Mouse (Mus musculus) lung, embryonic 16.5 days (tissue): ENCODE measurements around the gene Aip. TPM values are rescaled to one million over a fixed set of nuclear protein-coding genes. Genes with fewer than 3 reads are reported as not detected.

Source experiments
- ATAC-seq: fragments of 200-750 bp; cut with Nextera tagmentation; 2 replicates; pipeline ENCODE4 v1.8.0; 2017; ENCODE audit warnings: low read depth, mild to moderate bottlenecking, moderate library complexity
- H3K27ac ChIP-seq: fragments of 300-500 bp; sonication (generic); 2 replicates; pipeline ENCODE4 v1.5.1; 2014; ENCODE audit warnings: mild to moderate bottlenecking, control low read depth, low read length
- H3K27me3 ChIP-seq: fragments of 300-500 bp; sonication (generic); 2 replicates; pipeline ENCODE4 v1.6.1; 2014; ENCODE audit warnings: low read depth, low read length, mixed read lengths; ENCODE audit not compliant: control insufficient read depth, insufficient read depth
- H3K36me3 ChIP-seq: fragments of 300-500 bp; sonication (generic); 2 replicates; pipeline ENCODE4 v1.6.1; 2014; ENCODE audit warnings: low read length; ENCODE audit not compliant: control insufficient read depth, insufficient read depth
- H3K4me1 ChIP-seq: fragments of 300-500 bp; sonication (generic); replicated peaks from 2 replicates; pipeline ENCODE4 v1.6.1; 2014; ENCODE audit warnings: low read length, mixed read lengths; ENCODE audit not compliant: control insufficient read depth, insufficient read depth
- H3K4me2 ChIP-seq: fragments of 300-500 bp; sonication (generic); 2 replicates; pipeline ENCODE4 v1.6.1; 2014; ENCODE audit warnings: low read depth, low read length, control low read depth
- H3K4me3 ChIP-seq: fragments of 300-500 bp; sonication (generic); 2 replicates; pipeline ENCODE4 v1.5.1; 2014; ENCODE audit warnings: mild to moderate bottlenecking, low read length, control low read depth
- H3K9ac ChIP-seq: fragments of 300-500 bp; sonication (generic); 2 replicates; pipeline ENCODE4 v1.6.1; 2014; ENCODE audit warnings: low read length, control low read depth
- H3K9me3 ChIP-seq: fragments of 300-500 bp; sonication (generic); 2 replicates; pipeline ENCODE4 v1.6.1; 2016; ENCODE audit warnings: low read length; ENCODE audit not compliant: control insufficient read depth
- WGBS: fragments of 180-500 bp; shearing (Covaris S2); extraction: QIAGEN DNeasy Blood & Tissue Kit; methylation state at CpG from one replicate; pipeline ENCODE4 v1.1.7; 2014; 5-methylcytosine and 5-hydroxymethylcytosine counted together
- polyA plus RNA-seq: library from polyadenylated mRNA; unstranded; fragments of >200 nt; fragmentation: Nextera tagmentation; extraction: Ambion mirVana; gene quantifications from 2 replicates; pipeline ENCODE4 v1.2.1, GENCODE M21; 2015

Gene Aip
- polyA plus RNA-seq, 1 experiment from 2014 or later, result 102 TPM

GRCm38 (mm10) chr19:4094348-4094747 is 31.3 kb downstream of the Aip start:
- H3K36me3 ChIP-seq, result no peaks in the 10 kb centered on the region
- no peaks in the 10 kb centered on the region for H3K27me3 ChIP-seq
- no peak overlapping the region for H3K4me3 ChIP-seq
- ATAC-seq, result no peak
- no peaks in the 10 kb centered on the region for H3K9me3 ChIP-seq
- H3K4me1 ChIP-seq, result peaks cover 8% of the 10 kb centered on the region
- WGBS, result 74% methylated on average over 3 of the region's 3 CpGs
- H3K27ac ChIP-seq, result no peak overlapping the region
- no peak overlapping the region for H3K4me2 ChIP-seq
- no peak overlapping the region for H3K9ac ChIP-seq

GRCm38 (mm10) chr19:4093772-4094171 is 31.9 kb downstream of the Aip start:
- Histone ChIP-seq H3K9me3 (no peaks in the 10 kb centered on the region), H3K27ac (no peak overlapping the region), H3K4me2 (no peak overlapping the region), H3K4me3 (no peak overlapping the region), H3K27me3 (no peaks in the 10 kb centered on the region), H3K4me1 (peaks cover 4% of the 10 kb centered on the region), H3K36me3 (no peaks in the 10 kb centered on the region), H3K9ac (no peak overlapping the region)
- WGBS, result 48% methylated on average over 7 of the region's 7 CpGs
- ATAC-seq, result no peak

GRCm38 (mm10) chr19:4092750-4093149 is 32.9 kb downstream of the Aip start:
- Histone ChIP-seq H3K4me2 (no peak overlapping the region), H3K9ac (no peak overlapping the region), H3K4me1 (peaks cover 3% of the 10 kb centered on the region; the same call in 1 of the 2 replicates), H3K36me3 (no peaks in the 10 kb centered on the region), H3K27ac (no peak overlapping the region), H3K9me3 (no peaks in the 10 kb centered on the region), H3K4me3 (no peak overlapping the region), H3K27me3 (0 out of 2 replicates have a peak, but pooled peaks cover 2% of the 10 kb centered on the region)
- 70% methylated on average over 3 of the region's 3 CpGs for WGBS
- ATAC-seq, result no peak

- no peak overlapping the region for H3K4me2 ChIP-seq
- no peaks in the 10 kb centered on the region for H3K36me3 ChIP-seq
- ATAC-seq, result no peak
- H3K4me3 ChIP-seq, result no peak overlapping the region
- no peaks in the 10 kb centered on the region for H3K9me3 ChIP-seq
- WGBS, result 52% methylated on average over 2 of the region's 2 CpGs
- peaks cover 3% of the 10 kb centered on the region; the same call in 1 of the 2 replicates for H3K4me1 ChIP-seq
- H3K27ac ChIP-seq, result no peak overlapping the region
- H3K27me3 ChIP-seq, result 0 out of 2 replicates have a peak, but pooled peaks cover 2% of the 10 kb centered on the region
- H3K9ac ChIP-seq, result no peak overlapping the region
These were observed 34.3 kb downstream of the Aip start for GRCm38 (mm10) chr19:4091383-4091782.

- Histone ChIP-seq H3K9ac (no peak overlapping the region), H3K27ac (no peak overlapping the region), H3K27me3 (0 out of 2 replicates have a peak, but pooled peaks cover 2% of the 10 kb centered on the region), H3K4me2 (no peak overlapping the region), H3K36me3 (no peaks in the 10 kb centered on the region), H3K9me3 (no peaks in the 10 kb centered on the region), H3K4me3 (no peak overlapping the region), H3K4me1 (no peaks in the 10 kb centered on the region)
- ATAC-seq, result no peak
- WGBS, result 86% methylated on average over 3 of the region's 3 CpGs
These were observed 35.2 kb downstream of the Aip start for GRCm38 (mm10) chr19:4090446-4090845.

GRCm38 (mm10) chr19:4089128-4089527 is 36.5 kb downstream of the Aip start:
- H3K4me1 ChIP-seq, result no peaks in the 10 kb centered on the region
- no peak overlapping the region for H3K27ac ChIP-seq
- no peak overlapping the region for H3K4me3 ChIP-seq
- 75% methylated on average over 6 of the region's 6 CpGs for WGBS
- H3K9me3 ChIP-seq, result no peaks in the 10 kb centered on the region
- no peak overlapping the region for H3K9ac ChIP-seq
- H3K27me3 ChIP-seq, result 0 out of 2 replicates have a peak, but pooled peaks cover 2% of the 10 kb centered on the region
- no peaks in the 10 kb centered on the region for H3K36me3 ChIP-seq
- no peak for ATAC-seq
- H3K4me2 ChIP-seq, result no peak overlapping the region

GRCm38 (mm10) chr19:4088146-4088545 is 37.5 kb downstream of the Aip start:
- WGBS, result 33% methylated on average over 5 of the region's 5 CpGs
- no peak for ATAC-seq
- Histone ChIP-seq H3K4me2 (no peak overlapping the region), H3K4me3 (no peak overlapping the region), H3K4me1 (no peaks in the 10 kb centered on the region), H3K9ac (no peak overlapping the region), H3K36me3 (no peaks in the 10 kb centered on the region), H3K27ac (no peak overlapping the region), H3K27me3 (0 out of 2 replicates have a peak, but pooled peaks cover 2% of the 10 kb centered on the region), H3K9me3 (no peaks in the 10 kb centered on the region)

- Histone ChIP-seq H3K36me3 (no peaks in the 10 kb centered on the region), H3K4me2 (no peak overlapping the region), H3K27ac (no peak overlapping the region), H3K9me3 (no peaks in the 10 kb centered on the region), H3K4me1 (no peaks in the 10 kb centered on the region), H3K9ac (no peak overlapping the region), H3K27me3 (0 out of 2 replicates have a peak, but pooled peaks cover 2% of the 10 kb centered on the region), H3K4me3 (no peak overlapping the region)
- WGBS, result 67% methylated on average over 5 of the region's 5 CpGs
- no peak for ATAC-seq
These were observed 38.6 kb downstream of the Aip start for GRCm38 (mm10) chr19:4087090-4087489.

GRCm38 (mm10) chr19:4086156-4086555 is 39.5 kb downstream of the Aip start:
- no peak overlapping the region for H3K4me3 ChIP-seq
- no peaks in the 10 kb centered on the region for H3K36me3 ChIP-seq
- no peak overlapping the region for H3K9ac ChIP-seq
- H3K9me3 ChIP-seq, result no peaks in the 10 kb centered on the region
- H3K27me3 ChIP-seq, result 0 out of 2 replicates have a peak, but pooled peaks cover 2% of the 10 kb centered on the region
- no peaks in the 10 kb centered on the region for H3K4me1 ChIP-seq
- 85% methylated on average over 15 of the region's 15 CpGs for WGBS
- H3K27ac ChIP-seq, result no peak overlapping the region
- no peak overlapping the region for H3K4me2 ChIP-seq
- no peak for ATAC-seq

GRCm38 (mm10) chr19:4084984-4085383 is 40.7 kb downstream of the Aip start:
- Histone ChIP-seq H3K4me2 (no peak overlapping the region), H3K9ac (no peak overlapping the region), H3K4me1 (no peaks in the 10 kb centered on the region), H3K27me3 (0 out of 2 replicates have a peak, but pooled peaks cover 2% of the 10 kb centered on the region), H3K36me3 (no peaks in the 10 kb centered on the region), H3K9me3 (no peaks in the 10 kb centered on the region), H3K27ac (no peak overlapping the region), H3K4me3 (no peak overlapping the region)
- ATAC-seq, result no peak
- WGBS, result 69% methylated on average over 1 of the region's 1 CpGs
